Mouse (Mus musculus) midbrain, postnatal 0 days (tissue): ENCODE measurements around the gene Glis2. TPM values are rescaled to one million over a fixed set of nuclear protein-coding genes. Genes with fewer than 3 reads are reported as not detected.

Experiments used
- ATAC-seq: fragments of 200-750 bp; cut with Nextera tagmentation; 2 replicates; pipeline ENCODE4 v1.8.0; 2017; ENCODE audit warnings: moderate number of reproducible peaks, mild to moderate bottlenecking, moderate TSS enrichment, moderate library complexity; ENCODE audit not compliant: low FRiP score
- DNase-seq: peaks from one replicate; pipeline ENCODE4 v3.0.0-alpha.2; 2015; ENCODE audit warnings: low spot score
- H3K27ac ChIP-seq: fragments of 300-500 bp; sonication (generic); 2 replicates; pipeline ENCODE4 v1.5.1; 2014; ENCODE audit warnings: low read depth, mild to moderate bottlenecking, low read length, mixed read lengths
- H3K27me3 ChIP-seq: fragments of 300-500 bp; sonication (generic); 2 replicates; pipeline ENCODE4 v1.6.1; 2014; ENCODE audit warnings: low read length, control low read depth, mixed read lengths; ENCODE audit not compliant: insufficient read depth
- H3K36me3 ChIP-seq: fragments of 300-500 bp; sonication (generic); 2 replicates; pipeline ENCODE4 v1.6.1; 2014; ENCODE audit warnings: low read length, control low read depth, mixed read lengths; ENCODE audit not compliant: insufficient read depth
- H3K4me1 ChIP-seq: fragments of 300-500 bp; sonication (generic); 2 replicates; pipeline ENCODE4 v1.6.1; 2014; ENCODE audit warnings: mild to moderate bottlenecking, control low read depth, antibody characterized with exemption, low read length, mixed read lengths; ENCODE audit not compliant: insufficient read depth
- H3K4me2 ChIP-seq: fragments of 300-500 bp; sonication (generic); 2 replicates; pipeline ENCODE4 v1.6.1; 2014; ENCODE audit warnings: low read depth, mild to moderate bottlenecking, low read length, mixed read lengths; ENCODE audit not compliant: poor library complexity, severe bottlenecking
- H3K4me3 ChIP-seq: fragments of 300-500 bp; sonication (generic); 2 replicates; pipeline ENCODE4 v1.5.1; 2014; ENCODE audit warnings: low read depth, mild to moderate bottlenecking, low read length, moderate library complexity
- H3K9ac ChIP-seq: fragments of 300-500 bp; sonication (generic); replicated peaks from 2 replicates; pipeline ENCODE4 v1.6.1; 2014; ENCODE audit warnings: mild to moderate bottlenecking, low read length, moderate library complexity, mixed read lengths; ENCODE audit not compliant: poor library complexity, severe bottlenecking
- H3K9me3 ChIP-seq: fragments of 300-500 bp; sonication (generic); 2 replicates; pipeline ENCODE4 v1.6.1; 2016; ENCODE audit warnings: low read length, control low read depth
- CTCF ChIP-seq: IDR thresholded peaks from 2 replicates; pipeline ENCODE4 v1.5.1; 2016; ENCODE audit warnings: antibody characterized with exemption, mild to moderate bottlenecking
- WGBS: fragments of 180-500 bp; shearing (Covaris S2); extraction: QIAGEN DNeasy Blood & Tissue Kit; methylation state at CpG from one replicate; pipeline ENCODE4 v1.1.7; 2014; 5-methylcytosine and 5-hydroxymethylcytosine counted together
- polyA plus RNA-seq: library from polyadenylated mRNA; unstranded; fragments of >200 nt; fragmentation: Nextera tagmentation; extraction: Ambion mirVana; gene quantifications from 2 replicates; pipeline ENCODE4 v1.2.1, GENCODE M21; 2015
- total RNA-seq: library from RNA; depleted of rRNA; stranded (reverse); fragments of >200 nt; gene quantifications from 2 replicates; pipeline ENCODE4 v1.2.3, GENCODE M21; 2014; rRNA removed

Gene Glis2
- total and polyA plus RNA-seq, 2 experiments from 2014 or later = 12.0 to 20.6 TPM

DNA sequence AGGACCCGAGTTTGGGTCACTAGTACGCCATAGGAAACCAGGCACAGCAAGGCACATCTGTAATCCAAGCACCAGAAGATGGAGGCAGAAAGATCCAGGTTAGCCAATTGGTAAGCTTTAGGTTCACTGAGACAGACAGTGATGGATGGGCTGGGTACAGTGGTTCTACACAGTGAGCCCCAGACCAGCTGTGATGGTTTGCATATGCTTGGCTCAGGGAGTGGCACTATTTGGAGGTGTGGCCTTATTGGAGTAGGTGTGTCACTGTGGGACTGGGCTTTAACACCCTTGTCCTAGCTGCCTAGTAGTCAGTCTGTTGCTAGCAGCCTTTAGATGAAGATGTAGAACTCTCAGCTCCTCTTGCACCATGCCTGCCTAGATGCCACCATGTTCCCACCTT is 69.3 kb downstream of the Glis2 start:
- Histone ChIP-seq H3K4me3 (no peak overlapping the region), H3K4me2 (no peak overlapping the region), H3K36me3 (peaks cover 26% of the 10 kb centered on the region), H3K9ac (no peak overlapping the region), H3K9me3 (no peaks in the 10 kb centered on the region), H3K4me1 (no peaks in the 10 kb centered on the region), H3K27me3 (no peaks in the 10 kb centered on the region), H3K27ac (no peak overlapping the region)
- WGBS = 84% methylated on average over 2 of the region's 2 CpGs
- no peak for TF ChIP-seq CTCF
- no peak for ATAC-seq
- no peak for DNase-seq

DNA sequence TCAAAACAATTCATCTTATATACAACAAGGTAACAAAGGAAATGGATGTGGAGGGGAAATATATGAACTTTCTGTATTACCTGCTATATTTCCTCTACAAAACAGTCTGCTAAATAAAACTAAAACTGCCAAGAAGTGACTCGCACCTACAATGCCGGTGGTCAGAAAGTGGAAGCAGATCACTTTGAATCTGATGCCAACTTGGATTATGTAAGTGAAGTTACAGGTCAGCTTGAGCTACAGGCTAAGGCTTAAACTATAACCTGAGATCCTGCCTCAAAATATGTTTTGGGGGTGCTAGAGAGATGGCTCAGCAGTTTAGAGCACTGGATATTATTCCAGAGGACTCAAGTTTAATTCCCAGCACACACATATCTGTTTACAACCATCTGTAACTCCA is 71.2 kb downstream of the Glis2 start:
- no peak overlapping the region for H3K4me3 ChIP-seq
- no peaks in the 10 kb centered on the region for H3K4me1 ChIP-seq
- WGBS = 96% methylated on average over 2 of the region's 2 CpGs
- no peak overlapping the region for H3K9ac ChIP-seq
- no peak overlapping the region for H3K4me2 ChIP-seq
- ATAC-seq (no peak), DNase-seq (no peak)
- TF ChIP-seq CTCF = no peak
- H3K36me3 ChIP-seq = peaks cover 34% of the 10 kb centered on the region
- no peaks in the 10 kb centered on the region for H3K9me3 ChIP-seq
- no peaks in the 10 kb centered on the region for H3K27me3 ChIP-seq
- no peak overlapping the region for H3K27ac ChIP-seq

DNA sequence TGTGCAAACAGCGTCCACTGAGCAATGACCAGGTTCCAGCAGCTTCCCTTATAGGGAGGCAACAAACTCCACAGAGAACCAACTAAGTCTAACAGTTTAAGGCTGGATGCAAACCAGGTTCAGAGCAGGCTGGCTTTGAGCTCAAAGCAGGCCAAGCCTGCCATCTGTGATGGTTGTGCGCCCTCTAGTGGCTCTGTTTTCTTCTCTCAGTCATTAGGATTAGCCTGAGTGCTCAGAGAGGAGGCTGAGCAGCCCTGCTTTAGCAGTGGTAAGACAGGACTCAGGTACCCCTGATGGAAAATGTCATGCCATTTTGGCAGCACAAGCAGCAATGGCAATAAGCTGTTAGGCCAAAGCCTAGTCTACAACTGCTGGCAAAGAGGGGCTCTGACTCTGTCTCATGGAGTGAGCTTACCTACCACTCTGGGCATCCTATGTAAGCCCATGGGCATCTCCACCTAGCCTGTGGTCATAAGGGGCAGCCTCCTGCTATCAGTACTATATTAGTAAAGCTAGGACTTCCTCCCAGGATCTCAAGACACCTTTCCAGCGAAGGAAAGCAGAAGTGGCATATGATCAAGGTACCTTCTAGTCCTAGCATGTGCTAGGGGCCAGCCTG is 72.8 kb downstream of the Glis2 start:
- H3K4me2 ChIP-seq = no peak overlapping the region
- DNase-seq = peak; percentile 95
- WGBS = 23% methylated on average over 3 of the region's 3 CpGs
- ATAC-seq = peak; percentile 82
- no peak overlapping the region for H3K27ac ChIP-seq
- H3K9me3 ChIP-seq = no peaks in the 10 kb centered on the region
- H3K9ac ChIP-seq = no peak overlapping the region
- peak; percentile 95 for TF ChIP-seq CTCF
- peaks cover 23% of the 10 kb centered on the region for H3K36me3 ChIP-seq
- H3K4me1 ChIP-seq = no peaks in the 10 kb centered on the region
- no peak overlapping the region for H3K4me3 ChIP-seq
- no peaks in the 10 kb centered on the region for H3K27me3 ChIP-seq

DNA sequence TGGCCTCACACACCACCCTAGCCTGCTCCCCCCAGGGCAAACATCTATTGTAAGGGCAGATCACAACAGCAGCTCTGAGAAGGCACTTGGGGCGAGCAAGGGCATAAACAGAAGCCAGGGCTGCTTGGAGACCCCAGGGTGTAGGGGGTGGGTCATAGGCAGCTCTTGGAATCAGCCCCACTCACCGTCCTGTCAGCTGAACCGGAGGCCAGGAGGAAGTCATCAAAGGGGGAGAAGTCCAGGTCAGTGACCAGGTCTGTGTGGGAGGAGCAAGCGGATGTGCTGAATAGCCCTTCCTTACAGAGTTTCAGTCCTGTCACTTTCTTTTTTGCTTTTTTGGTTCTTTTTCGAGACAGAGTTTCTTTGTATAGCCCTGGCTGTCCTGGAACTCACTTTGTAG is 75.8 kb downstream of the Glis2 start:
- Histone ChIP-seq H3K9ac (no peak overlapping the region), H3K4me2 (no peak overlapping the region), H3K4me3 (no peak overlapping the region), H3K4me1 (no peaks in the 10 kb centered on the region), H3K27me3 (no peaks in the 10 kb centered on the region), H3K36me3 (peaks cover 28% of the 10 kb centered on the region), H3K9me3 (no peaks in the 10 kb centered on the region), H3K27ac (no peak overlapping the region)
- WGBS = 82% methylated on average over 5 of the region's 5 CpGs
- DNase-seq = no peak
- TF ChIP-seq CTCF = no peak
- ATAC-seq = no peak

DNA sequence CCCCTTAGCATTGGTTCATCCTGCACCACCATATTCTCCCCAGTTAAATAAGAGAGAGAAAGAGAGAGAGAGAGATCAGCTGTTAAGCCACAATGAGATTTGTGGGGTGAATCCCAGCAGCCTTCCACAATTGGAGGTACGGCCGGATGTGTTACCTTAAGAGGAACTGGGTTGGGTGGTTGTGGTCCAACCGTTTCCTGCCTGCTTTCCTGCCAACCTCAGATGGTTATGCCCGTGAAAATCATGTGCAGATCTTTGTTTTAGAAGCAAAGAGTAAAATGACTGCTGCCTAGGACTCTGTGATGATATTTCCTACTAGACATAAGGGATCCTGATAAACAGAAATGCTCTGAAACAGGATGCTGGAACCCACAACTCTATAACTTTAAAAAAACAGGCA is 79.6 kb downstream of the Glis2 start:
- ATAC-seq (no peak), DNase-seq (no peak)
- H3K4me3 ChIP-seq = no peak overlapping the region
- no peak overlapping the region for H3K9ac ChIP-seq
- H3K27ac ChIP-seq = no peak overlapping the region
- peaks cover 18% of the 10 kb centered on the region for H3K36me3 ChIP-seq
- no peak for TF ChIP-seq CTCF
- 86% methylated on average over 4 of the region's 4 CpGs for WGBS
- H3K9me3 ChIP-seq = no peaks in the 10 kb centered on the region
- no peak overlapping the region for H3K4me2 ChIP-seq
- no peaks in the 10 kb centered on the region for H3K27me3 ChIP-seq
- peaks cover 7% of the 10 kb centered on the region; the same call in 1 of the 2 replicates for H3K4me1 ChIP-seq

Other genes with a start within 250 kb of the Glis2 start
- 29.7 and 31.6 TPM in 2 replicates for gene Adcy9, start 174.2 kb upstream of the Glis2 start, total RNA-seq
- gene Adcy9, start 174.2 kb upstream of the Glis2 start, polyA plus RNA-seq = 4.1 and 4.3 TPM in 2 replicates
- gene Srl, start 52.9 kb upstream of the Glis2 start, total RNA-seq = 34.4 and 59.9 TPM in 2 replicates
- 11.3 and 11.6 TPM in 2 replicates for gene Srl, start 52.9 kb upstream of the Glis2 start, polyA plus RNA-seq
- 6.7 and 6.8 TPM in 2 replicates for gene Tfap4, start 34.9 kb upstream of the Glis2 start, total RNA-seq
- gene Tfap4, start 34.9 kb upstream of the Glis2 start, polyA plus RNA-seq = 5.2 and 5.9 TPM in 2 replicates
- gene Pam16, start 30.3 kb downstream of the Glis2 start, total RNA-seq = 31.7 and 40.2 TPM in 2 replicates
- 134 TPM in 2 replicates for gene Pam16, start 30.3 kb downstream of the Glis2 start, polyA plus RNA-seq
- gene Vasn, start 45.2 kb downstream of the Glis2 start, total RNA-seq = 12.0 and 14.2 TPM in 2 replicates
- gene Vasn, start 45.2 kb downstream of the Glis2 start, polyA plus RNA-seq = 4.7 TPM in 2 replicates
- 62.1 and 65.5 TPM in 2 replicates for gene Dnaja3, start 45.3 kb downstream of the Glis2 start, total RNA-seq
- gene Dnaja3, start 45.3 kb downstream of the Glis2 start, polyA plus RNA-seq = 54.1 and 57.0 TPM in 2 replicates
- 31.1 and 39.8 TPM in 2 replicates for gene Coro7, start 85.1 kb downstream of the Glis2 start, total RNA-seq
- 28.7 and 31.9 TPM in 2 replicates for gene Coro7, start 85.1 kb downstream of the Glis2 start, polyA plus RNA-seq
- gene Nmral1, start 124.6 kb downstream of the Glis2 start, total RNA-seq = 27.5 and 33.5 TPM in 2 replicates
- gene Nmral1, start 124.6 kb downstream of the Glis2 start, polyA plus RNA-seq = 37.1 and 41.2 TPM in 2 replicates
- gene Hmox2, start 131.6 kb downstream of the Glis2 start, total RNA-seq = 37.9 and 43.2 TPM in 2 replicates
- gene Hmox2, start 131.6 kb downstream of the Glis2 start, polyA plus RNA-seq = 92.7 and 102 TPM in 2 replicates
- gene Cdip1, start 195.6 kb downstream of the Glis2 start, total RNA-seq = 122 and 130 TPM in 2 replicates
- 131 and 139 TPM in 2 replicates for gene Cdip1, start 195.6 kb downstream of the Glis2 start, polyA plus RNA-seq
- not detected in 2 replicates for gene 4930562C15Rik, start 240.7 kb downstream of the Glis2 start, total RNA-seq
- gene 4930562C15Rik, start 240.7 kb downstream of the Glis2 start, polyA plus RNA-seq = 0.47 TPM in 1 of 2 replicates, not detected in the other